Mouse (Mus musculus) embryonic facial prominence, embryonic 14.5 days (tissue): ENCODE measurements at regions not wholly inside any gene's neighbourhood (a gene's known extent, or its start where the extent isn't known, plus 50 kb on each side); places are given as distances from the start of the nearest gene placed in this dataset.

Experiments
- ATAC-seq: fragments of 200-750 bp; cut with Nextera tagmentation; 2 replicates; pipeline ENCODE4 v1.8.0; 2017; ENCODE audit warnings: low read depth, moderate number of reproducible peaks, moderate TSS enrichment
- DNase-seq: peaks from one replicate; pipeline ENCODE4 v3.0.0-alpha.2; 2015; ENCODE audit warnings: low spot score
- H3K27ac ChIP-seq: fragments of 300-500 bp; sonication (generic); replicated peaks from 2 replicates; pipeline ENCODE4 v1.5.1; 2014; ENCODE audit warnings: low read depth, mild to moderate bottlenecking, low read length, moderate library complexity
- H3K27me3 ChIP-seq: fragments of 300-500 bp; sonication (generic); replicated peaks from 2 replicates; pipeline ENCODE4 v1.6.1; 2014; ENCODE audit warnings: low read length; ENCODE audit not compliant: control insufficient read depth, insufficient read depth
- H3K36me3 ChIP-seq: fragments of 300-500 bp; sonication (generic); 2 replicates; pipeline ENCODE4 v1.6.1; 2014; ENCODE audit warnings: low read length, mixed read lengths; ENCODE audit not compliant: control insufficient read depth, insufficient read depth
- H3K4me1 ChIP-seq: fragments of 300-500 bp; sonication (generic); 2 replicates; pipeline ENCODE4 v1.6.1; 2014; ENCODE audit warnings: antibody characterized with exemption, low read length; ENCODE audit not compliant: control insufficient read depth, insufficient read depth
- H3K4me2 ChIP-seq: fragments of 300-500 bp; sonication (generic); 2 replicates; pipeline ENCODE4 v1.6.1; 2014; ENCODE audit warnings: low read depth, mild to moderate bottlenecking, low read length, moderate library complexity, mixed read lengths
- H3K4me3 ChIP-seq: fragments of 300-500 bp; sonication (generic); 2 replicates; pipeline ENCODE4 v1.5.1; 2014; ENCODE audit warnings: low read depth, mild to moderate bottlenecking, low read length
- H3K9ac ChIP-seq: fragments of 300-500 bp; sonication (generic); 2 replicates; pipeline ENCODE4 v1.6.1; 2014; ENCODE audit warnings: low read depth, mild to moderate bottlenecking, low read length, moderate library complexity, mixed read lengths
- H3K9me3 ChIP-seq: fragments of 300-500 bp; sonication (generic); 2 replicates; pipeline ENCODE4 v1.6.1; 2016; ENCODE audit warnings: low read length; ENCODE audit not compliant: control insufficient read depth
- WGBS: fragments of 180-500 bp; shearing (Covaris S2); extraction: QIAGEN DNeasy Blood & Tissue Kit; methylation state at CpG from one replicate; pipeline ENCODE4 v1.1.7; 2014; 5-methylcytosine and 5-hydroxymethylcytosine counted together

GRCm38 (mm10) chr3:12328380-12328779, 1992.9 kb upstream of the Gm38303 start:
- H3K27me3 ChIP-seq: no peaks in the 10 kb centered on the region
- no peaks in the 10 kb centered on the region for H3K36me3 ChIP-seq
- H3K4me1 ChIP-seq: no peaks in the 10 kb centered on the region
- no peaks in the 10 kb centered on the region for H3K9me3 ChIP-seq
- H3K9ac ChIP-seq: no peak overlapping the region
- H3K4me2 ChIP-seq: no peak overlapping the region
- WGBS: 44% methylated on average over 1 of the region's 1 CpGs
- ATAC-seq (no peak; the same call in 1 of the 2 replicates), DNase-seq (peak; percentile 11)
- no peak overlapping the region for H3K4me3 ChIP-seq
- no peak overlapping the region for H3K27ac ChIP-seq
